Mouse (Mus musculus) midbrain, embryonic 13.5 days (tissue): ENCODE data around the gene Raf1. TPM values are rescaled to one million over a fixed set of nuclear protein-coding genes. Genes with fewer than 3 reads are reported as not detected.

ENCODE experiments used
- ATAC-seq: fragments of 200-750 bp; cut with Nextera tagmentation; 2 replicates; pipeline ENCODE4 v1.8.0; 2017; ENCODE audit warnings: mild to moderate bottlenecking, moderate TSS enrichment, moderate library complexity
- H3K27ac ChIP-seq: fragments of 300-500 bp; sonication (generic); 2 replicates; pipeline ENCODE4 v1.5.1; 2015; ENCODE audit warnings: inconsistent platforms, mild to moderate bottlenecking, moderate library complexity
- H3K27me3 ChIP-seq: fragments of 300-500 bp; sonication (generic); 2 replicates; pipeline ENCODE4 v1.6.1; 2015; ENCODE audit warnings: mild to moderate bottlenecking, inconsistent platforms
- H3K36me3 ChIP-seq: fragments of 300-500 bp; sonication (generic); 2 replicates; pipeline ENCODE4 v1.6.1; 2015; ENCODE audit warnings: mild to moderate bottlenecking, inconsistent platforms
- H3K4me1 ChIP-seq: fragments of 300-500 bp; sonication (generic); replicated peaks from 2 replicates; pipeline ENCODE4 v1.6.1; 2015; ENCODE audit warnings: inconsistent platforms
- H3K4me2 ChIP-seq: fragments of 300-500 bp; sonication (generic); replicated peaks from 2 replicates; pipeline ENCODE4 v1.6.1; 2015; ENCODE audit warnings: moderate library complexity, mild to moderate bottlenecking, inconsistent platforms
- H3K4me3 ChIP-seq: fragments of 300-500 bp; sonication (generic); replicated peaks from 2 replicates; pipeline ENCODE4 v1.5.1; 2015; ENCODE audit warnings: mild to moderate bottlenecking, inconsistent platforms
- H3K9ac ChIP-seq: fragments of 300-500 bp; sonication (generic); replicated peaks from 2 replicates; pipeline ENCODE4 v1.6.1; 2015; ENCODE audit warnings: mild to moderate bottlenecking, inconsistent platforms
- H3K9me3 ChIP-seq: fragments of 300-500 bp; sonication (generic); 2 replicates; pipeline ENCODE4 v1.6.1; 2016; ENCODE audit warnings: mild to moderate bottlenecking, inconsistent platforms
- WGBS: fragments of 180-500 bp; shearing (Covaris S2); methylation state at CpG from one replicate; pipeline ENCODE4 v1.1.7; 2015; 5-methylcytosine and 5-hydroxymethylcytosine counted together
- polyA plus RNA-seq: library from polyadenylated mRNA; unstranded; fragments of >200 nt; fragmentation: Nextera tagmentation; extraction: Ambion mirVana; gene quantifications from 2 replicates; pipeline ENCODE4 v1.2.1, GENCODE M21; 2015

Raf1 gene
- 141 and 159 TPM in 2 replicates for polyA plus RNA-seq

DNA sequence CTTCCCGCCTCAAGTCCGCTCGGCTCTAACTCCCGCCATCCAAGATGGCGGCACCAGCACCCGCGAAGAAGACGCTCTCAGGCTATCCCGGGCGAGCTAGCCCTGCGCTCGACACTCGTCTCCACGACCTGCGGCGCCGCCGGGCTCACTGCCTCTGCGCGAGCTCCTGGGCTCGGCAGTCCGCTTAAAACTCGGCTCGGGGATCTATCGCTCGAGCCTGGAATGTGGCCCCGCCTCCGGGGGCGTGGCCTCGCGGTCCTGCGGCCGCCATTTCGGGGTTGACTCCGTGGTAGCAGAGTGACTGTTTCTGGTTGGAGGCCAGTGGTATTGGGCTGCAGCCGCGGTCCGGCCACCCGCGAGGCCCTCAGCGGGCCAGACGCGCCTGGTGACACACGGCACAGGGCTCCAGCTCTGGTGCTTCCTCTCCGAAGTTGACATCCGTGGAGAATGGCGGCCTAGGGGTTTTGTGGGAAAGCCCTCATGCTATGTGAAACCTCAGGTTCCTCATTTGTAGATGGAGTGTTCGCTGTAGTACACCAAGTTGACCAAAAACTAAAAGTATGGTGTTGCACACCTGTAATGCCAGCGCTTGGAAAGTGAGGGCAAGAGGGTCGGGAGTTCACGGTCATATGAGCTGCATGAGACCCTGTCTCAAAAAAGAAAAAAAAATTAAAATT lies at the start of gene Raf1:
Gene Raf1 (minus strand): TSS at position 184 of the 677 bp plus-strand sequence.
- Histone ChIP-seq H3K4me1 (peaks cover 33% of the 10 kb centered on the region), H3K9ac (peak within 1 kb of the TSS; percentile 99), H3K27ac (peak within 1 kb of the TSS; percentile 98), H3K9me3 (no peaks in the 10 kb centered on the region), H3K36me3 (no peaks in the 10 kb centered on the region), H3K4me3 (peak within 1 kb of the TSS; percentile 96), H3K4me2 (peak within 1 kb of the TSS; percentile 80), H3K27me3 (no peaks in the 10 kb centered on the region)
- under 1% methylated on average over 51 of the region's 51 CpGs for WGBS
- ATAC-seq: peak; percentile 99

DNA sequence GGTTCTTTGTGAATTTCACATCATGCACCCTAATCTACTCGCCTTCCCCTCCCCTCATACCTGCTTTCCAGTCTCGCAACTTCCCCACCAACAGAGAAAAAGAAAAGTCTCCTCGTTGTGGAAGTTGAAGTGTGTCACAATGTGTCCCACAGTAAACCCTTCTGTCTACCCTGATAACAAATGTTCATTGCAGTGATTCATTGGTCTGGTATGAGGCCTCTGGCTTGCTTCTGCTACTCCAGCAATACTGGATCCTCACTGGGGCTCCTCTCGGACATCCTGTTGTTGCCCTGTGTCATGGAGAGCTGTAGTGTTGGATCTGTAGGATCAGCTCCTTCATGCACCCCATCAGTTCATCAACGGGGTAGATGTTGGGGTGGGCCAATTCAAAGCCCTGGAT lies 45.8 kb upstream of the Raf1 start:
- H3K4me1 ChIP-seq: peaks cover 9% of the 10 kb centered on the region
- H3K36me3 ChIP-seq: no peaks in the 10 kb centered on the region
- no peak for ATAC-seq
- 84% methylated on average over 5 of the region's 5 CpGs for WGBS
- no peak overlapping the region for H3K27ac ChIP-seq
- no peak overlapping the region for H3K4me2 ChIP-seq
- H3K9me3 ChIP-seq: peaks cover under 1% of the 10 kb centered on the region; the same call in 1 of the 2 replicates
- H3K4me3 ChIP-seq: no peak overlapping the region
- H3K9ac ChIP-seq: no peak overlapping the region
- H3K27me3 ChIP-seq: no peaks in the 10 kb centered on the region

DNA sequence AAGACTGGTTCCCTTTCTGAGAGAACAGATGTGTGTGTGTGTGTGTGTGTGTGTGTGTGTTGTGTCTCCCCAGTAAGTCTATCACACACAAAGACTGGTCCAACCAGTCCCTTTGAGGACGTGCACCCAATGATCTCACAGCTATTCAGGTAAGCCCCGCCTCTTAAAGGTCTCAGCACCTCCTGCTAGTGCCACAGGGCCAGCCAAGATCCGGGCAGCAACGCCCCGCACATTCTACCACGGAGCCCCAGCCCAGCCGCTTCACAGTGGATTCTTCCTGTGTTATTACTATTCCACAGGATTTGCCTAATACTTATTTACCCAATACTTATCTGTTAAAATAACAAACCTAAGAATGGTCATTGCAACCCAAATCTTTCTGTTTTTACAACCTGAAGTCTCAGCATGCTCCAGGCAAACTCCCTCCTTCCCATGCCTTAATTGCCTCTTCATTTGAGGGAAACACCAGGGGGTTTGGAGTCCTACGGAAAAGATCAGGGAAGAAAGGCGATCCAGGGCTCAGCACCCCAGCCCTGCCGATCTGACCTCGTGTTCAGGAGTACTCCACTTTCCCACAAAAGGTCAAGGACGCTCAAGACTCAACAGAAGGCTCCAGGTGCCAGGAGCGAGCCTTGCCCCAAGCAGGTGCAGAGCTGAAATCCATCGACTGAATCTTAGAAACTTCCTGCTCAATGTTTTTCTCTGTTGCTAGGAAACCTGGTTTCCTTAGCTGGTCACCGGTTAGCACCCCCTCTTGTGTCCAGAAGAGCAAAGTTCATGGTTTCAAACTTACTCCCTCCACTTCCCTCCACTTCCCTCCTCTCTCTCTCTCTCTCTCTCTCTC lies 41.5 kb upstream of the Raf1 start:
- under 1% methylated on average over 15 of the region's 15 CpGs for WGBS
- Histone ChIP-seq H3K9ac (peak overlapping the region; percentile 32; the same call in 1 of the 2 replicates), H3K9me3 (no peaks in the 10 kb centered on the region), H3K27ac (no peak overlapping the region), H3K4me2 (peak overlapping the region; percentile 52), H3K4me1 (peaks cover 17% of the 10 kb centered on the region), H3K4me3 (peak overlapping the region; percentile 19), H3K36me3 (no peaks in the 10 kb centered on the region), H3K27me3 (no peaks in the 10 kb centered on the region)
- ATAC-seq: peak; percentile 95

DNA sequence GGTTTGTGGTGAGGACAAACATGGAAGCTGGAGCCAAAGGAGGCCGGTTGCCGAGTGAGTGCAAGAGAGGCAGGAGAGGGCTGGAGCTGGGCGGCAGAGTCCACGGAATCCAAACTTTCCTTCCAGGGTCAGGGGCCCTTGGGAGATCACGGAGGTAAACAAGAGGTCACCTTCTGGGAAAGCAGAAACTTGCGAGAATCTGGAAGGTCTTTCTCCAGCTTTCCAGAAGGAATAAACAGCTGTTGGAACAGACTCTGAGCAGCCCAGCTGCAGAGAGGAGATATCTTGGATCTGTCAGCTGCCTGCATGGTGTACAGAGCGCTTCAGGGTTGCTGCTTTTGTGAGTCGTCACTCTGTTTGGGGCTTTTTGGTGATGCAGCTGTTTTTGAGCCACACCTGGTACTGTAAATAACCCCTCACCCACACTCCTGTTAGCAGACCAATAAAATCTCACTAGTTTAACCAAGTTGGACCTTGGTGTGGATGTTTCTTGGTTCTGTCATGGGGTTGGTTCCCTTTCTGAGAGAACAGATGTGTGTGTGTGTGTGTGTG lies 40.7 kb upstream of the Raf1 start:
- Histone ChIP-seq H3K4me3 (0 out of 2 replicates have a peak overlapping the region, but pooled peaks have one; percentile 19), H3K36me3 (no peaks in the 10 kb centered on the region), H3K4me2 (peak overlapping the region; percentile 52), H3K27ac (no peak overlapping the region), H3K4me1 (peaks cover 17% of the 10 kb centered on the region), H3K27me3 (no peaks in the 10 kb centered on the region), H3K9ac (no peak overlapping the region; the same call in 1 of the 2 replicates), H3K9me3 (no peaks in the 10 kb centered on the region)
- WGBS: 15% methylated on average over 8 of the region's 8 CpGs
- peak; percentile 65 for ATAC-seq

DNA sequence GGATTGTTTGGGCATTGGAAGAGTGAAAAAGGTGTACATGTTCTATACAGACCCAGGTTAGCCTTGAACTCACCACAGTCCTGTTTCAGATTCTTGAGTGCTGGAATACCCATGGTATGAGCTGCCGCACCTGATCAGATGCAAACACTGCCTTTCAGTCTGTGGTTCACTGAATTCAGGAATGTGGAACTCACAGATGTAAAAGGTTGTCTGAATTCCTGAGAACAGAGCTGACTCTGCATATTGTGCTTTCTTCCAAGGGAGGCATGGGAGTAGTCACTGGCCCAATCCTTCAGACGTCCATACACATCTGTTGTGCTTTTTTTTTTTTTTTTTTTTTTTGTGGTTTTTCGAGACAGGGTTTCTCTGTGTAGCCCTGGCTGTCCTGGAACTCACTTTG lies 34.8 kb upstream of the Raf1 start:
- H3K27me3 ChIP-seq: no peaks in the 10 kb centered on the region
- no peaks in the 10 kb centered on the region for H3K36me3 ChIP-seq
- no peak overlapping the region for H3K4me3 ChIP-seq
- no peak for ATAC-seq
- H3K27ac ChIP-seq: no peak overlapping the region
- 66% methylated on average over 3 of the region's 3 CpGs for WGBS
- no peak overlapping the region for H3K9ac ChIP-seq
- no peaks in the 10 kb centered on the region for H3K4me1 ChIP-seq
- H3K4me2 ChIP-seq: no peak overlapping the region
- H3K9me3 ChIP-seq: no peaks in the 10 kb centered on the region

DNA sequence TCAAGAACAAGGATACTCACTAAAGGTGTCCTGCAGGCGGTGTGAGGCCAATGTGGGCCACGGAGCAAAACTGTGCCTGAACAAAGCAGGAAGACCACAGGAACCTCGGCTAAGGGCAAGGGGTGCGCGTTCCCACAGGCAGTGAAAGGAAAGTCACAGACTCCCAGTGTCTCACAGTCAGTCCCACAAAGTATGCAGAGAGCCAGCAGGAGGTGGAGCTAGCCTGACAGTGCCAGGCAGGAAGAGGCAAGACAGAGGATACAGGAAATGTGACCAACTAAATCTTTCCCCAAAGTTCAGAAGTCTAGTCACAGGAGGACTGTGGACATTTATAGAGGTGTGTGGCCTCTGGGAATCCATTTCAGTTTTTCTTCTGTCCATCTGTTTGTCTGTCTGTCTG lies 26.5 kb upstream of the Raf1 start:
- Histone ChIP-seq H3K27ac (no peak overlapping the region), H3K9me3 (no peaks in the 10 kb centered on the region), H3K9ac (no peak overlapping the region), H3K4me3 (no peak overlapping the region), H3K4me1 (no peaks in the 10 kb centered on the region), H3K4me2 (no peak overlapping the region), H3K27me3 (no peaks in the 10 kb centered on the region), H3K36me3 (no peaks in the 10 kb centered on the region)
- 80% methylated on average over 5 of the region's 5 CpGs for WGBS
- ATAC-seq: no peak

DNA sequence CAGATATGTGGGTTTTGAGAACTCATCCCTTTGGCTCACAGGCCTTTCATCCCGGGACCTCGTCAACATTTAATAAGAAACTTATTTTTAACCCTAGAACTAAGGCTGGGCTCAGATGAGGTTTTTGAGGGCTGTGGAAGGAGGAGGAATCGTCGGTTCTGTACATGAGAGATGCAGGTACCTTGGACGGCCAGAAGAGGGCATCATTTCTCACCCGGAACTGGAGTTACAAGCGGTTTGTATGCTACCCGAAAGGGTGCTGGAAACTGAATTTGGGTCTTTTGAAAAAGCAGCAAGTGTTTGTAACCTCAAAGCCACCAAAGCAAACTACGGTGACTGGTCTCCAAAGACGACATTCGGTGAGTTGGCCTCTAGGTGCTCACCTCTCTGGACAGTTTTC lies 24.9 kb upstream of the Raf1 start:
- Histone ChIP-seq H3K9me3 (no peaks in the 10 kb centered on the region), H3K36me3 (no peaks in the 10 kb centered on the region), H3K27ac (no peak overlapping the region), H3K4me2 (no peak overlapping the region), H3K27me3 (no peaks in the 10 kb centered on the region), H3K9ac (no peak overlapping the region), H3K4me1 (no peaks in the 10 kb centered on the region), H3K4me3 (no peak overlapping the region)
- WGBS: 53% methylated on average over 11 of the region's 11 CpGs
- ATAC-seq: no peak

DNA sequence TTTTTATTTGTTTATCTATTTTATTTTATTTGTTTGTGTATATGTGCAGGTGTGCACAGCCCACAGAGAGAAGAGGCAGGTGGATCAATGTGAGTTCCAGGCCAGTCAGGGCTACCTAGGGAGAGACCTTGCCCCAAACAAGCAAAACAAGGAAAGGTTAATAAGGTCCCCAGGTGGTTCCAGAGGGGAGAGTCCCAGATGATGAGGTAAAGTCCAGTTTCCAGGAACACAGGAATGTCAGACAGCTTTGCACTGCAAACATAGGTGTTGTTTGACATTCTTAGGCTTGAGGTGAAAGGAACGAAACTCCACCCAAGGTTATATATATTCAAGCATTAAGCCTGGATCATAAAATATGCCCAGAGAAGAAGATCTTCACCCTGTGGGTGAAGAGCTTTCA lies 24.3 kb upstream of the Raf1 start:
- Histone ChIP-seq H3K4me1 (no peaks in the 10 kb centered on the region), H3K4me2 (no peak overlapping the region), H3K9me3 (no peaks in the 10 kb centered on the region), H3K4me3 (no peak overlapping the region), H3K27me3 (no peaks in the 10 kb centered on the region), H3K9ac (no peak overlapping the region), H3K27ac (no peak overlapping the region), H3K36me3 (no peaks in the 10 kb centered on the region)
- 96% methylated on average over 1 of the region's 1 CpGs for WGBS
- no peak for ATAC-seq

DNA sequence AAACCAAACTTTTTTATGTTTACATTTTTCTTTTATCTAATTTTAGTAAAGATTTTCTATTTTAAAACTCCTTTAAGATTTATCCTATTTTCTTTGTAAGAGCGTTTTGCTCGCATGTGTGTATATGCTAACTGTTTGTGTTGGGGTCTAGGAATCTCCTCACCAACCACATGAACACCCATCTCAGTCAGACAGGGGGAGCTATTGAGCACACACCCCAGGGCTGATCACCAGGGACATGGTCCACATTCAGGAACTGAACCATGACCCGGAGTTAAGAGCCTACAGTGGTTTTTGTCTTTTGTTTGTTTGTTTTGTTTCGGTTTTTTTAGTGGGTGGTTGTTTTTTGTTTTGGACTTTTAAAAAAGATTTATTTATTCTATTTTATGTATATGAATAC lies 22.3 kb upstream of the Raf1 start:
- H3K27ac ChIP-seq: no peak overlapping the region
- no peak for ATAC-seq
- no peaks in the 10 kb centered on the region for H3K9me3 ChIP-seq
- H3K4me3 ChIP-seq: no peak overlapping the region
- H3K4me2 ChIP-seq: no peak overlapping the region
- H3K27me3 ChIP-seq: no peaks in the 10 kb centered on the region
- WGBS: 91% methylated on average over 4 of the region's 4 CpGs
- H3K36me3 ChIP-seq: no peaks in the 10 kb centered on the region
- H3K4me1 ChIP-seq: no peaks in the 10 kb centered on the region
- no peak overlapping the region for H3K9ac ChIP-seq

DNA sequence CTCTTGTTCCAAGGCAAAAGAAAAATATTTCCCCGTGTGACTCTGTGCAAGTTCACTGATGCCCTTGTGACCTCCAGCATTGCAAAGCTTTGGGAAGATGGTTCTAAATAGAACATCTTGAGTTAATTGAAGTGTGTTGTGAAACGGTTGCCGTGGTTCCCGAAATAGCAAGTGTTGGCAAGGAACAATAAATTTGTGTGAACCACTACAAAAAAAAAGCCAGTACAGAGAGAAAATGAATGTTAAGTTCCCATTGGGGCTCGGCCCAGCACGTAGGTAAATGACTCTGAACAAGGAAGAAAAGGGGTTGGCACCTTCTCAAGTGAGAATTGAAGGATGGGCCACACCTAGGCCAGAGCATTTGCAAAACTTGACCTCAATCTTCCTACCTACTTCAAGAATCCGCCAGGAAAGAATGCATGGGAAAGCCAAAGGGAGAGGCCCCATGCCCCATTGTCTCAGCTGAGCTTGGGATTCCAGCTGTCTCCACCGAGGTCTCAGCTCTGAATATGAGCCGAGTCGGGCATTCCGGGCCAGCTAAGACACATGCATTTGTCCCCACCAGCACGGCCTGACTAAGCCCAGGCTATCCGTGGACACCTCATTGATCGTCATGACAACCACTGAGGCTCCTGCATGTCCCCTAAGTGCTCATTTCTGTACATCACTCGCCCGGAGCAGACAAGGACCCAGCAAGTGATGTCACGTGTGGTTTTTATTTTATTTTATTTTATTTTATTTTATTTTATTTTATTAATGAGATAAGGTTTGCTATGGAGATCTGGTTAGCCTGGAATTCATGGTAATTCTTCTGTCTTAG lies 21.5 kb upstream of the Raf1 start:
- Histone ChIP-seq H3K27ac (no peak overlapping the region), H3K27me3 (no peaks in the 10 kb centered on the region), H3K4me1 (no peaks in the 10 kb centered on the region), H3K36me3 (no peaks in the 10 kb centered on the region), H3K9ac (no peak overlapping the region), H3K9me3 (no peaks in the 10 kb centered on the region), H3K4me2 (no peak overlapping the region), H3K4me3 (no peak overlapping the region)
- no peak for ATAC-seq
- 50% methylated on average over 17 of the region's 17 CpGs for WGBS

DNA sequence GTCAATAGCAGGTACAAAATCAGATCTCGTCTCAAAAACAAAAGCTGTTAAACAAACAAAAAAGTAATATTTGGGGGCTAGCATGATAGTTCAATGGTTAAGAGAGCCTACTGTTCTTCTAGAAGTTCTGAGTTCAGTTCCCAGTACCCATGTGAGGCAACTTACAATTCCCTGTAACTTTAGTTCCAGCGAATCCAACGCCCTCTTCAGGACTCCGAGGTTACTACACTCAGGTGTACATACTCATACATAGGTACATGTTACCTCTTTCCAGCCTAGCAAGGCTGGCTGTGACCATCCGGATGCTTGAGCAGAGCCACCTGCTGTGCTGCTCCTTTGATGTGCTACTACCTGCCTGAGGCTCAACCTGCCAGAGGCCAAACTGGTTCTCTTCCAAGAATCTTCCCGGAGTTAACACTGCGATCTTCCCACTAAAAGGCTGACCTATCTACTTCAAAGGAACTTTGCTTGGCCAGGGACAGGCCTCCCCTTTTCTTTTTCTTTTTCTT lies 20.3 kb upstream of the Raf1 start:
- WGBS: 85% methylated on average over 7 of the region's 7 CpGs
- no peak overlapping the region for H3K4me3 ChIP-seq

More for the DNA sequence above, 20.3 kb upstream of the Raf1 start:
- Histone ChIP-seq H3K27me3 (no peaks in the 10 kb centered on the region), H3K36me3 (no peaks in the 10 kb centered on the region), H3K9me3 (no peaks in the 10 kb centered on the region), H3K4me2 (no peak overlapping the region), H3K27ac (no peak overlapping the region), H3K4me1 (no peaks in the 10 kb centered on the region), H3K9ac (no peak overlapping the region)
- no peak for ATAC-seq
